Mouse (Mus musculus) gastrocnemius, postnatal 4 days (tissue): ENCODE measurements around the gene Igsf3. TPM values are rescaled to one million over a fixed set of nuclear protein-coding genes. Genes with fewer than 3 reads are reported as not detected.

Experiments used
- DNase-seq, 2 experiments: peaks; one replicate each; pipeline ENCODE4 v3.0.0; 2021 to 2022; ENCODE audit warnings: low spot score in 2 of 2, mixed read lengths in 2 of 2
- total RNA-seq, 2 experiments: library from RNA; stranded (reverse); gene quantifications; 2 replicates each; pipeline ENCODE4 v1.2.3; 2021

Gene Igsf3
- total RNA-seq, 2 experiments from 2014 or later = 38.3 to 38.8 TPM

DNA sequence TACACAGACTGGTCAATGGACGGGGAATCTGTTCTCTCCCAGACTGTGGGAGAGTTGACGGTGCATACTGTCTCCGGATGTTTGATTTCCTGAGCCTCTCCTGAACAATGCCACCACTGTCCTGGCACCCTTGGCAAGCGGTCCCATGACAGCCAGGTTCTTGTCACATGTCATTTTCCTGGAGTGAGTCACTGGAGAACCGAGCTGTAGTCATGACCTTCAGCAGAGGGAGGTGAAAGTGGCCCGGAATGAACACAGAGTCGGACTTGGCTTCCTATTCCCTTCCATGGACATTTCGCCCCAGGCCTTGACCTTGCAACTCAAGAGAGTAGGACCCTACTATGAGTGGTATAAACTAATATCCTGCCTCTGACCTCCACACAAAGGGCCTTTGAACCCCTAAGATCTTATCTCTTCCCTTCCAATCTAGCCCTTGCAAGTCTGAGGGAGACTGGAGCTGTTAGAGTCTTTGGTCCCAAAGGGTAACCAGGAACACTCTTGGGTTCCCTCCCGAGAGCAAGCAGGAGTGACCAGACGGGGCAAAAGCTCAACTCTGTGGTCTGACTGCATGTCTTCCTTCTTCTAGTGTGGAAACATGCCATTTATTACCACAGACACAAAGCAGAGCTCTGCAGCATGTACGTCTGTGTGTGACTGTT lies 123.6 kb downstream of the Igsf3 start:
- no peak for DNase-seq

DNA sequence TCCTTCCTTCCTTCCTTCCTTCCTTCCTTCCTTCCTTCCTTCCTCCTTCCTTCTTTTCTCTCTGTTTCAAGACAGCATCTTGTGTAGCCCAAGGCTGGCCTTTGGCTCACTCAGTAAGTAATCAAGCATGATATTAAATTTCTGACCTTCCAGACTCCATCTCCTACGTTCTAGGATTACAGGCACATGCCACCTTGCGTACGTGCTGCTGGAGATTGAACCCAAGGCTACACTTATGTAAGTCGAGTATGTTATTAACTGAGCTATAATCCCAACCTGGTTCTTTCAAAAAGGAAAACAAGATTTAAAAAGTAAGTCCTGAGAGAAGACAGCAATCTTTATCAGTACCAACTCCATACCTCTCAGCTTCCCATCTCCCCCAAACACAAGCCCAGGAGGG lies 124.7 kb downstream of the Igsf3 start:
- no peak for DNase-seq

DNA sequence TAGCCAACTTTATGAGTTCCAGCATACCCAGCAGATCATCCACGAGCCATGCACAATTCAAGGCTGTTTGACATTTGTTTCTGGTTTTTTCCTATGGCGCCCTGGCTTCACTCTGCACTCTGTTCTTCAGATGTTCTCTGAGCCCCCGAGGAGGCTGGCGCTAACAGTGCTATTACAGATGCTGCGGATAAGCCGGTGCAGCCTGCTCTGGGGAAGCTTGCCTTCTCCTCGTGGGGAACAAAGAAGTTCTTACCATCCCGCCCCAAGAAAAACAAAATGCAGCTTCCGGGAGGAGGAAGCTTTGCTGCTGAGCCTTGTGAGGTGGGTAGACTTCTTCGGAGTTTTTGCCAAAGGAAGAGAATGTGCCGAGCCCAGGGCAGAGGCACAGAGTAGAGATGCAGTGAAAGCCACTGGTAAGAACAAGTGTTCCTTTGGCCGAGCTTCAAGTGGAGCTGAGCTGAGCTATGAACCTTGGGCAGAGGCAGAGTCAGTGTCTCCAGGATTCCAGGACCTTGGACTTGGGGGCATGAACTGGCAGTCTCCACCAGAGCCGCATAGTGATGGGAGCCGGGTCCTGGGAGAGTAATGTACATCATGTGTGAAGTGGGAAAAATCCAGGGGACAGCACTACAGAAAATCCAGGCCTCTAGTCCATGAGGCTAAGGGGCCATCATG lies 125.3 kb downstream of the Igsf3 start:
- DNase-seq = no peak

DNA sequence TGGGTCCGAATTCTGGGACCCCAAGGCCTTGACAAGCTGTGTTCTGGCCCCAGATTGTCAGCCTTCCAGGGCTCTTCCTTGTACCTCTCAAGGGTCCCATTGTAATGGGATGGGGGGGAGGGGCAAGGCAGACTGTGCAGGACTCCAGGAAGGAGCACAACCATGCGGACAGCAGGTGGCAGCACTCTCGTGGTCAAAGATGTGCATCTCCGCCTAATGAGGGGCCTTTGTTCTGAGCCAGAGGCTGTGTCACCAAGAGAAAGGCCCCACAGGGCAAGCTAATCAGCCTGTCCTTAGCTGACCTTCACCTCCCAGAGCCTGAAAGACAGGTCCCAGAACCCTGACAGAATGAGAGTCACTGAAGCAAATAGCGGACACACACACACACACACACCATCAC lies 129.3 kb downstream of the Igsf3 start:
- DNase-seq = peak; percentile 68 to 87

DNA sequence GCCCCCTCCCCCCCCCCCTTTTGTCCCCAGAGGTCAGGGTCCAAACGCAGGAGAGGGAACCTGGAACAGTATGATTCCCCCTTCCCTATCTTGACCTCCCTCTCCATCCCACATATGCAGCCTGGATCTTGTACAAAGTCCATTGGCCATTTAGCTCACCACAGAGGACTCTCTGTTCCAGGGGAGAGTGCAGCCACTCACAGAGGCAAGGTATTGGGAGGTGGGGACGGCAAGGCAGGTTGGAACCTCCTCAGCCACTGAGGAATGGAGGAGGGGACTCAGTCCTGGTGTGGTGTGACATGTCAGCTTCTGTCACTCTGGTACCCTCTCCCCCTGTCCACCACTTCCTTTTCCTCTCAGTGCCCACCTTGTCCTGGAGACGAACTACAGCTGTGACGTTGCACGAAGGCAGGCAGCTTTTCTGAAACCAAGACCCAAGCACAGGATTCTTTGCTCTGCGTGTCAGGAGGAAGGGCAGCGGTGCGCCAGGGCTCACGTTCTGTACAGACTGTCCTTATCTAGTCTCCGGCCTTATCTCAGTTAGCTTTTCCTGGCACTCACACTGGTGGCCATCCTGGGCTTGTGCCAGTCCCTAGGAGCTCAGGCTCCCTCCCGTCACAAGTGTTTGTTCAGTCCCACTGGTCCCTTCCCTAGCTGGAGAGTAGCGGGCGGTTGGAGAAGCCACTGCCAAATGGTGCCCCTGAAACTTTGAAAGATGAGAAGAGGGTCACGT lies 130.3 kb downstream of the Igsf3 start:
- DNase-seq = no peak

DNA sequence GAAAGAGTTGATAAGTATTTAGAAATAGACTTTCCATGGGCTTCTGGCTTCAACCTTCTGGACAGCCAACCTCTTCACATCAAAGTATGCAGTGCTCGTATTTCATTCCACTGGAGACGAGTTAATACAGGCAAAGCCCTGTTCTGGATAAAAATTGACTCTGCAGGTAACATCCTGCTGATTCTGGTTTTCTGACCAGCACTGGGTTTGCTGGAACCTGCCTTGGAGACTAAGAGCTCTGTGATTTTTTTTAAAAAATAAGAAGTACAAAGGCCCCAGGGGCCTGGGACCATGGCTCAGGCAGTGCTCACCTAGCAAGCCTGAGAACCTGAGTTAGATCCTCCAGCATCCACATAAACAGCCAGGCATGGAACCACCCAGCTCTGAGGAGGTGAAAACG lies 130.9 kb downstream of the Igsf3 start:
- DNase-seq = no peak

DNA sequence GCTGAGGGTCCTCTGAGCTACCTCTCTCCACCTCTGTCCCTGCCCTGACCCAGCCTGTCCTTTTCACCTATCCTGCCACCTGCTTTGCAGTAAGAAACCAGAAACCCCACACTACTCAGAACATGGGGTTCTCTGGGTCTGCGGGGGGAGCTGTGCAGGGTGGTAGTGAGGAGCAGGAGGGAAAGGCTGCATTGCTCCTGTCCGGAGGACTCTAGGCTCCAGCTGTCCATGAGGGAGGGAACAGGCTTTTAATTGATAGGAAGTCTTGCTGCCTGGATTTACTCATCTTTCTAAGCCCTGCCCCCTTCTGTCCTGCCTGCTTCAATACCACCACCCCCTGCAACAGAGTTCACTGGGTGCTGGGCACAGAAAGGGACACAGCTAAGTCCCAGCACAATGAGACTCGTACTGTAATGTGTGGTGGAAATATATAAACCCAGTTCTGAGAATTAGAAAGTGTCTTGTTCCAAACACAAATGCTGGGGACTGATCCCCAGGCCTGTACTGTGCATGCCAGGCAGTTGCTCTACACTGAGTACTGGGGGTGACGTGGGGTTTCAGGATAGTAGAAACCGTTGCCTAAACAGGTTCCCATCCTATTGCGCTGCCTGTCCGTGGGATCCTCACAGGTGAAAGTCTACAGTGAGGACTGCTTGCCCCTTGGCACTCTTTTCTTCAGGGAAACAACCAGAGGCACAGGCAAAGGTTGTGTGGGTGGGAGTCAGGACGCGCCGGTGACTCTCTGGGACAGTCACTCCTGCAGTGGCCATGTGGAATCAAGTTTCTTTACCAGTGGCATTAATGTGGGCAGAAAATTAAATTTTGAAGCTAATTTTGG lies 133.0 kb downstream of the Igsf3 start:
- no peak for DNase-seq

DNA sequence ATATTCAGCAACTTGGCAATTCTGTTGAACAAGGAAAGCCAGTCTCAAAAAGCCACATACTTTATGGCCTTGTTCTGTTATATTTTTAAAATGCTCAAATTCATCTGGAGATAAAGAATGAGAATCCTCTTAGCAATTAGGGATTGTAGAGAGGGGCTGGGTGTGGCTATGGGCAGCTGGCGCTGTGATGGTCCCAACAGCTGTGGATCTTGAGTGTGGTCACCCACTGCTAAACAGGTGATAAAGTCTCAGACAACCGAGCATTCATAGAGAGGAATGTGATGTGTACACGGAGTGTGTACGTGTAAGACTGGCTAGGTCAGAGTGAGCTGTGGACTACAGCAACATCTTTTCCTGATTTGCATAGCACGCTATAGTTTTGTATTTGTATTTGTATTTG lies 133.7 kb downstream of the Igsf3 start:
- DNase-seq = no peak

Other genes starting within 250 kb of the Igsf3 start
- under 1 TPM in 1 of 2 experiments, not detected in 1; 0.47 TPM for gene Cd2, start 89.1 kb upstream of the Igsf3 start, total RNA-seq
- gene Atp1a1, start 227.6 kb downstream of the Igsf3 start, total RNA-seq = 100 to 1,000 TPM; 112 to 117 TPM